Mouse (Mus musculus): ENCODE data around the gene Spata2l.
"Not testable (repeated sequence)": the region's sequence is repeated elsewhere in the genome, so short reads cannot be mapped to it uniquely, and the experiment has no call there.

Gene Spata2l

GRCm38 (mm10) chr8:123235520-123236497 lies at the start of gene Spata2l:
Spata2l (minus strand) TSS chr8:123236233.
- peak; percentile 82 for DNase-seq (ENCODE audit: low spot score)

GRCm38 (mm10) chr8:123284493-123284892 lies 48.5 kb upstream of the Spata2l start:
- DNase-seq (ENCODE audit: low spot score) = no peak

- DNase-seq (ENCODE audit: low spot score) = no peak
Measured at GRCm38 (mm10) chr8:123283991-123284390, 48.0 kb upstream of the Spata2l start.

- not testable (repeated sequence) for DNase-seq (ENCODE audit: low spot score)
Measured at GRCm38 (mm10) chr8:123282994-123283393, 47.0 kb upstream of the Spata2l start.

DNA sequence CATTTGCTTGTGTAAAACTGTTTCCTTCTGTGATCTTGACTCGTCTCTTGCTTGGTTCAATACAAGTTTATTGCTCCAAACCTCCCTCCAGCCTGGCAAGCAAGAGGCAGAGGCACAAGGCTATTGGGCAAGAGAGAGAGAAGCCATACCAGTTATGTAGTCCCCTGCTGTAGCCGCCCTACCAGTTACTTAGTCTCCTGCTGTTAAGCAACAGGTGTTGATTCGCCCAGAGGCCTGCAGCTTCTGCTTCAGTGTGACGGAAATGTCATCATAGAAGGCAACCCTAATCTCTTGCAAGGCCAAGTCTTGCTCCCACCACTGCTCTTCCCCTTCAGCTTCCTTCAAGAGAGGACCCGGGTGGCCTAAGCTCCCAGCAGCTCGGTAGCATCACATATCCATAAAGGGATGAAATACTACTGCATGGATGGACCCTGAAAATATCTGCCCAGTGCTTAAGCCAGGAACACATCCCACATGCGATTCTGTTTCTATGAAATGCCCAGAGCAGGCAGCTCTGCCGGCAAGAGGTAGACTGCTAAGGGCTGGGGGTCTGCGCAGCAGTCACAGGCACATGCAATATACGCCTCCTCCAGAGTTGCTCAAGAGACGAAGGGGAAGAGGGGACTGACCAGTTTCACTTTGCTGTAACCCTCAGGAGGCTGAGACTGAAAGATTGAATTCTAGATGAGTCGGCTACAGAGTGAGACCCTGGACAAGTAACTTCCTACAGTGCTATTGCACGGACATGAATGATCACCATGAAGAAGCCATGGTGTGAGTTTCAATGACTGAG lies 44.5 kb upstream of the Spata2l start:
- no peak for DNase-seq (ENCODE audit: low spot score)

DNA sequence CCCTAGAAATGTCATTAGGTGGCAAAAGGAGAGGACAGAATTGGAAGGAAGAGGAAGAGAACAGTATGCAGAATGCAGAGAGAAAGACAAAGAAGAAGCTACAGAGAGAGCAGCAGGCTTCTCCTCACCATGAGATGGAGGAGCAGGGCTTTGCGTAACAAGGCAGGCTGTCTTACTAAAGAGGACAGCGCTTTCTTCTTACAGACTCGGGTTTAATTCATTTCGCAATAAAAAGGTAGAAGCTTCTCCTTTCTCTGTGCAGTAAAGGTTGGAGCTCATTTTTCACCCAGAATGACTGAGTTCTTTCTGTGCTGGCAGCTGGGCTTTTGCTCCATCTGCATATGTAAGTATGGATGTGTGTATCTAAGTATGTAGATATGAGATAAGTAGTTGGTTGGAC lies 43.8 kb upstream of the Spata2l start:
- DNase-seq (ENCODE audit: low spot score) = no peak

- no peak for DNase-seq (ENCODE audit: low spot score)
Measured at GRCm38 (mm10) chr8:123278445-123278844, 42.4 kb upstream of the Spata2l start.

DNA sequence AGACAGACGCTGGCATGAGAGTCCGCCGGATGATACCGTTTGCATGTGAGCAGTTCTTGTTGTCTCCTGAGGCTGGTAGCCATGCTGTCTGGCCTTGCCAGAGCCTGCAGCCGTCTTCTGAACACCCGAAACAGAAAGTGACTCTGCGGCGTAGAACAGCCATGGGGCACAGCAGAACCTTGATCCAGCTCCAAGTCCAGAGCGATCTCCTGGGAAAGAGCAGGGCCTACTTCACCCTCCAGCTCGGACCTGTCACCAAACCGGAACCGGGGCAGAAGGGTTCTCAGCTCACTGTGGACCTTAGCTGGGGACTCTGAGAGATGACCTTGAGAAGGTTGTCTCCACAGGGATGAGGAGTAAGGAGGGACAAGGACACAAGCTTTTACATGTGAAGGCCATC lies 39.1 kb upstream of the Spata2l start:
- no peak for DNase-seq (ENCODE audit: low spot score)

DNA sequence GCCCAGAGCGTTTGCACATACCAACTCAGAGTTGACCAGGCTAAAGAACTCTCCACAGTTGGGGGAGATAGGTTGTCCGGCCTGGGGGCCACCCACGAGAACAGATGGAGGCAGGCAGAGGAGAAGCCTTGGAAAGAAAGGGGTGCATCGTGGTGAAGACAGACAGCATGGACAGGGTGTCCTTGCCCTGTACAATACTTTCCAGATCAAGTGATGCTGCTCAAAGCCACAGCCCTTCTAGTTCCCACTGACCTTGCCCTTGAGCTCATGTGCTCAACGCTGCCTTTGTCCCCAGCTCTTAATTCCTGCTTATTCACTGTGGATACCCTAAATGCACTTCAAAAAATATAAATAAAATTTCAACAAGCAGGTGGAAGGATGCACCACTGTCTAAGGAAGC lies 38.4 kb upstream of the Spata2l start:
- no peak for DNase-seq (ENCODE audit: low spot score)

DNA sequence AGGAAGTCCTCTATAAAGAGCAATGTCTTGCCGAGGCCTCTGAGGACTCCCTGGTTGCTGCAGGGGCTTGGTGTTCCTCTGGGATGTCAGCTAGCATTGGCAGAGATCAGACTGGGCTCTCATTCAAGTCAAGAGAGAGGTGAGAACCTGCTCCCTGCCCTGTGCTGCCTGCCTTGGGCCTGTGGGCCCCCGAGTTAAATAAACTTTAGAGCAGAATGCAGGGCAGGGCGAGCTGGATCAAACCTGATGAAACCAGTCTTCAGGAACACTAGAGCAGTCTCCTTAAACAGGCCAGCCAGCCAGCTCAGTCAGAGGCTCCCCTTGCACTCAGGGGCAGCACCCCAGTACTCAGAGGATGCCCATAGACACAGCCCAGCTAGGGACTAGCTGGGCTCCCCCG lies 35.9 kb upstream of the Spata2l start:
- DNase-seq (ENCODE audit: low spot score) = no peak

DNA sequence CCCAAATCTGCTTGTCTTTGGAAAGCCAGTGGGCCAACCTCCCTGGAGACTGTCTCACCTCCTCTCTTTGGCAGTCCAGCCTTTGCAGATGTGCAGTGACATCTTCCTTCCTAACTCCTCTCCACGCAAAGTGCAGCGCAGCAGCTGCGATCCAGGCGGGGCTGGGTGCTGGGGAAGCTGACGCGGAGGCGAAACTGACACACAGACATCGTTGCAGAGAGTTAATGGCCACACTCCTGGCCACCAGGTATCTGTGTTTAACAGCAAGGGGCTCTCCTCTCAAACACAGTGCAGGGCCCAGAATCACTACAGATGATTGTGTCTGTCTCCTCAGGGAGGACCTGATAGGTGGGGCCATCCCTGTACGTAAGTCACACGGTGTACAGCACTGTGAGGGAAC lies 35.1 kb upstream of the Spata2l start:
- no peak for DNase-seq (ENCODE audit: low spot score)

DNA sequence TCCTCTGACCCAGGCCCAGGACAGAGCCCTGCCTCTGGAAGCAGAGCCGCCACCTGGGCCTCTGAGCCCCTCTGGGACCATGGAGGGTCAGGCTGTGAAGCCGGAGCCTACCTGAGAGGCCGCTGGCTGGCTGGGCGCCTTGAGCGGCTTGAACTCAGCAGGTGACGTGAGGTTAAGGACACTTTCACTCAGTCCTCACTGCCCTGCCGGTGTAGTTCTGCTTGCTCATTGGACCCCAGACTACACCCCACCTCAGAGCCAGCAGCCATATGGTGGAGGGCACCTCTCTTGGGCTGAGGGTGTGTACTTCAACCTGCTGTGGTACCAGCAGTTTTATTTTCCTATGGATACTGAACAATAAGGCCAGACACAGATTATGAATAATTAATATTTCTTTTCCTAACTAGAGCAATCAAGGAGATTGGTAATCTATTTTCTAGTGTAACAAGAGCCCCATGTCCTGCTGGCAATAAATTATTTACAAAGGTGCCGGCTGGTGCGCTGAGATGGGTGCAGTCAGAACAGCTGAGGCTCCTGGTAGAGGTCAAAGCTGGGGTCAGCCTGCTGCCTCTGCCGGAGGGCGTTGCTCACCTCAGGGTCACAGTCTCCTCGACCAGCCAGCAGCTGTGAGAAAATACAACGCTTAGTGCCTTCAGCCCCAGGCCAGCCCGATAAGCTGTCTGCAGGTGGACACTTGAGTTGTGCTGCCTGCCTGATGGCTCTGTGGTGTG lies 32.1 kb upstream of the Spata2l start:
- no peak for DNase-seq (ENCODE audit: low spot score)

GRCm38 (mm10) chr8:123257593-123257992 lies 21.6 kb upstream of the Spata2l start:
- DNase-seq (ENCODE audit: low spot score) = not testable (repeated sequence)

- DNase-seq (ENCODE audit: low spot score) = peak; percentile 59
Measured at GRCm38 (mm10) chr8:123257114-123257513, 21.1 kb upstream of the Spata2l start.

DNA sequence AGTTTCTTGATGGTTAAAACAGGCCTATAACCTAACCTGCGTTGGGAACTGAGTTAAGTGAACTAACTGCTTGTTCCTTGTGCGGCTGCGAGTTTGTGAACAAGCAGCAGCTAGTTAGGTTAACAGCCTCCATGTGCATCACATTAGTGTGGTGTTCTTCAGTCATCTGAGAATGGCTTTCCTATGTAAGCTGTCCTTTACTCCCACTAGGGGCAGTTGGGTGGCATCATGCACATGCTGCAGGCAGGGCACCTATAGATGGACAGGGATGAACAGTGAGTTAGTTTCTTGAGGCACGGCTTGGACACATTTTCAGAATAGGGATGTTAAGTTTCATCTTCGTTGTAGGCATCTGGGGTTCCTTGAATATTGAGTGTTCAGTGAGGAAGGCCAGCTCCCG lies 19.1 kb upstream of the Spata2l start:
- DNase-seq (ENCODE audit: low spot score) = no peak

DNA sequence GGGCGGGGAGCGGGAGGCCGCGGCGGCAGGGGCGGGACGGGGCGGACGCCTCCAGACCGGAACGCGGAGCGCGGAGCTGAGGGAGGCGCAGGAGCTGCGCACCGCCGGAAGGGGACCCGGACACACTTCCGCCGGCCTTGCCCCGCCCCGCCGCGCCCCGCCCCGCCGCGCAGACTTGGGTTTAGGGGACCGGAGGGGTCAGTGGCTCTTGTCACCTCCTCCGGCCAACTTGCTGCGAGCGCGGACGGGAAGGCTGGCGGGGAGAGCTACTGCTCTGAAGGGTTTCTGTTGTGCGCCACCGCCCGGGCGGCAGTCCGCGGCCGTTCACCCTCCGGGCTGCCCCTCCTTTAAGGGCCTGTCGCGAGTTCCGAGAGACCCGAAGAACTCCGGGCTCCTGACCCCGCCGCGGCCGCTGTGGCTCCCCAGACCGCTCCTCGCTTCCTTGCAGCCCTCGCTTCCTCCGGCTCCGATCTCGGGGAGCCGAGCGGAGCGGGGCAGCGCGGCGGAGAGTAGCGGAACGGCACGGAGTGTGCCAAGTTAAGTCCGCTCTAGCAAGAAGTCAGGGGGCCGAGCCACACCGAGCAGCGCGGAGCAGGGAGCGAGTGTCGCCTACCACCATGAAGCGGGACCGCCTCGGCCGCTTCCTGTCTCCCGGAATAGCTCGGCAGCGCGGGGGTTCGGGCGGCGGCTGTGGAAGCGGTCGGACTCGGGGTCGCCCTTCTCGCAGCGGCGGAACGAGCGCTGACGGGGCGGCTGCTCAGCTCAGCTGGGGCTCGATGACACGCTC lies 18.3 kb upstream of the Spata2l start, which contains the start of the genes Zfp276 and Vps9d1:
Zfp276 (plus strand) TSS at position 97 of the 787 bp plus-strand sequence.
Vps9d1 (minus strand) TSS at position 250 of the 787 bp plus-strand sequence.
- peak; percentile 61 for DNase-seq (ENCODE audit: low spot score)

DNA sequence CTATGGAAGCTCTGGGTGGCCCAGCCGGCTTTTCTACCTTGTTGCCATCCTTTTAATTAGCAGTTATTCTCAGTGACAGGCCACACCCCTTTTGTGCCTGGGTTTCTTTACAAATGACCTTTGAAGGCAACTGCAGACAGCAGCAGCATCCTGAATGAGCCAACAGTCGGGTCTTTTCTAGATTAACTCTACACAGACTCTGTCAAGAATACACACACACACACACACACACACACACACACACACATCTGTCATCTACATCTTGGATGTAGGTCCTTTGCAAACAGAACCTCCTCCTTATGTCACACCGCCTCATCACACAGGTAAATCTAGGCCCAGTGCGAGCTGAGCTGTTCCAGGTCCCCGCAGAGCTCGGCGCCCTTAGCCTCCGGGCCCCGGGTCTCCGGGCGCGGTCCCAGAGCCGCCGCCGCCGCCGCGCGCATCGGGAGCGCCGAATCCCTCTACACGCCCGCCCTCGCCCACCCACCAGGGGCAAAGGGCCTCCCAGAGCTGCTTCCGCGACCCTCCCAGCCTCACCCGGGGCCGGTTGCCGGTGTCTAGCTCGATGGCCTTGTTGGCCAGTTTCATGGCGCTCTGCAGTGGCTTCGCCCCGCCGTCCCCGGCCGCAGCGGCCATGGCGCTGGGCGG lies 17.5 kb upstream of the Spata2l start:
- no peak for DNase-seq (ENCODE audit: low spot score)

GRCm38 (mm10) chr8:123252925-123253324 lies 16.9 kb upstream of the Spata2l start:
- DNase-seq (ENCODE audit: low spot score) = no peak

DNA sequence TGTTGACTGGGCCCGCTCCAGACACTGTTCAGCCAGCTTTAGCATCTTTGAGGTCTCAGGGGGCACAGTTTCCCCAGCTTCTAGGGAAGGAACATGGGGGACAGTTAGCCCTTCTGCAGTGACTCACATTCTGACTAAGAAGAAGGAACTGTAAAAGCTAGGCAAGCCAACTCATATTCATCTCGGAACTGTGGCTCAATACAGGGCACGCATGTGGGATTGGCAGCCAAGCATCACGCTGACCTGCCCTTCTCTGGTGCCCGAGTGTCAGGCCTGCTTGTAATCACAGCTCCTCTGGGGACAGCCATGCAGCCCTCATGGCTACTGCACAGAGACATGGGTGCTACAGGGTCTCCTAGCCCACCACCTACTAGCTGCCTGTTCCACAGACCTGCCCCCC lies 14.9 kb upstream of the Spata2l start:
- no peak for DNase-seq (ENCODE audit: low spot score)

DNA sequence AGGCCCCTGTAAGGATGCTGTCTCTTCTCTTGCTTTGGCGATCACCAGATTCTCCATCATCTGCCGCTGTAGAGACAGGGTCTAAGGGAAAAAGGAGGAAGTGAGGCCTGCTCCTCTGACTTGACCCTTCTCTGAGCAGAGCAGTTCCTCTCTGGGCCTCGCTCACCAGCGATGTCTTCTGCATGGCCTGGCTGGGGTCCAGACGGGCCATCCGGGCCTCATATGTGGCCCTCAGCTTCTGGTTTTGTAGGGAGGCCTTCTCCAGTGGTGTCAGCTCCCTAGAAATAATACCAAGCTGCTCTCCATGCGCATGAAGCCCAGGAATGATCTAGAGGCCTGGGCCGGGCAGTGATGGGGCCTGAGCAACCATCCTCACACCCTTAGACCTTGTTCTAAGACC lies 12.6 kb upstream of the Spata2l start:
- no peak for DNase-seq (ENCODE audit: low spot score)

DNA sequence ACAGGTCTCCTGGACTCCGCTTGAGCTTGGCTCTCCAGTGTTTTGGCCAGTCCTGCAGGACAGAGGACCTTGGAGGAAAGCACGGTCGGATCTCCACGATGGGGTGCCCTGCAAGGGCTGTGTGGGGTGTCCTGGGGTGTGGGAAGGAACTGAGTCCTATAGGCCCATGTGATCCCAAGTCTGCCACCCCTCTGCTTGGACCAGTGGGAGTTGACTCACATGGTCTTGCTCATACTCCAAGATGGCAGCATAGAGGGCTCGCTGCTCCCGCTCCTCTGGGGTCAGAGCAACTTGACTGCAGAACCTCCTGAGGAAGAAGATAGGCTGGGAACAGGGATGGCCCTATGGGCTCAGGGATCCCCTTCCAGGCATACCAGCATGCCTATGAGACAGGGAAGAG lies 11.7 kb upstream of the Spata2l start:
- no peak for DNase-seq (ENCODE audit: low spot score)
